Mouse (Mus musculus) testis, postnatal 14 days (tissue): Measurements from ENCODE around the gene Armh3.
"Not testable (repeated sequence)": the region's sequence is repeated elsewhere in the genome, so short reads cannot be mapped to it uniquely, and the experiment has no call there.

Experiments
- DNase-seq: peaks from one replicate; pipeline ENCODE4 v3.0.0; 2021; ENCODE audit warnings: low spot score

Armh3 gene

DNA sequence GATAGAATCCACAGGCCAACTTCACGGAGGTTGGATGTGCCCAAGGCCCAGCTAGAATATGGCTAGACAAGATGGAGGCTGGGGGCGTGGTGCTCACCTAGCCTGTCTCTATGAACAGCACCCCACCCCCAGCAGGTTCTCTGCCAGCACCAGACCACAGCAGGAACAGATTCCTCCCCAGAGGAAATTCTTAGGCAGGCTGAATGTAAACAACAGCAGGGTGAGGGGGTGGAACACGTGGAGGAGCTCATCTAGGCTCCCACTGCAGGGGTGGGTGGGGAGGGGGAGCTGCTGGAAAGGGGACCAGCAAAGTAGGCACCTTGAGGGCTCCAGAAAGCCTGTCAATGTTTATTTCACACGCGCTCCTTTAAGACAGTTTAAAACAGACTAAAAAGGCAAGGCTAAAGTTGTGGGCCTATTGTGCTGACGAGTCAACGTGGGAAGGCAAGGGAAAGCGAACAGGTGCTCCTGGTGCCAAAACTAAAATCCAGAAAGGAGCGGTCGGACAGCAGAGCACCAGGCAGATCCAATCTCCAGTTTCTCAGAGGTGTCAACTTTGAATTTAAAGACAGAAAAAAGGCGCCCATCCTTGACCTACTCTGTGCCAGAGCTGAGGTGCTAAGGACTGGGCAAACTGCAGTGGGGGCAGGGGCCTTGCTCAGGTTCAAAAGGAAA, 180.3 kb downstream of the Armh3 start:
- no peak for DNase-seq

DNA sequence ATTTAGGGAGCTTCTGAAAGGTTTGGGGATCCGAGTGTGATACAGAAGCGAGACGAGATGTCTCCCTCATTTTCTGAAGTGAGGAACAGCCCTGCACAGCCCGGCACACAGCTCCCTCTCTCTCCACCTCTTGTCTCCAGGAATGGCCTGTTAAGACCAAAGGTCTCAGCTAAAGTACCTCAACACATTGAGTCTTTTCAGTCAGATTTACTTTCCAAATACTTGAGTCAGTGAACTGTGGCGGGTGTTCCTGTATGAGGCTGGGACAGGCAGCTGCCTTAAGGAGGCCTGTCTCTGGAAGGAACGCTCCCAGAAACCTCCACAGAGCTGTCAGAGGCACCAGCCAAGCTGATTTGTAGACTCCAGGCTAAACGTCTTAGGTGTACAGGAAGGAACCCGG, 181.6 kb downstream of the Armh3 start:
- DNase-seq: no peak

DNA sequence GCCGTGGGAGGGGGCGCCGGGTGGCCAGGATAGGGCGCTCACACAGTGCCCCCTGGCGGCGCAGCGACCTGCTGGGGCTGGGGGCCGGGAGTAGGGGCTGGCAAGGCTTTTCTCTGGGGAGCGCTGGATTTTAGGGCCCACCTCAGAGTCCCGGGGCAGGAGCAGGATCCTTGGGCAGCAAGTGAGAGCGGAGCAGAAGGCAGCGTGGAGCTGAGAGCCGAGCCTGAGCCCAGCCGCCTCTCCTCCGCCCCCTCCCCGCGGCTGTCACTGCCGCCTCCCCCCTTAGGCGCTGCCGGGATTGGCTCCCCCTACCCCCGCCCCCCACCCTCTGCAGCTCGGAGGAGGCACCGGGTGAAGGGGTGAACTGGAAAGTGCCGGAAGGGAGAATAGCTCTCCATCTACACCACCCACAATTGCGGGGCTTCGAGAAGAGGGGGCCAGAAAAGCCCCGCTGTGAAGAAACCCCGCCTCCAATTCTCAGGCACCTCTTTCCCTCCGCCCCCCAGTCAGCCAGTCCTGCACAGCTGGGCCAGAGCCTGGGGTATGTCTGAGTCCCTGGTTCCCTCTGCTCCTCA, 182.4 kb downstream of the Armh3 start, which contains the start of gene Kcnip2:
TSS of gene Kcnip2 (minus strand) at position 231 of the 575 bp plus-strand sequence.
- DNase-seq: peak; percentile 67

DNA sequence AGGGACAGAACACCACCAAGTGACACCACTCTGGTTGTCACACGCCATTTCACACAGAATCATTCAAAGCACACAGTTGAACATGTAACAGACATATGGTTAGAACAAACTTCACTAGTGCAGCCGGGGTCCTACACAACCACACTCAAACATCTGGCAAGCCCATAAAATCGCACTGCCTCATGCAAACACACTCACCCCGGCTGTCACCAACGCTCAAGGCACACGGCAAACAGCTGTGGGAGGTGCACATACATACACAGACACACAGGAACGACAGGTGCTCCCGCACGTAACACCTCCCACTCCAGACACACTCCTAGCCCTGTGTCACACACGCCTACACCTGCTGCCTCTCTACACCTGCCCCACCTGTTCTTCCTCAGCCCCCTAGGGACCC, 183.1 kb downstream of the Armh3 start:
- no peak for DNase-seq

DNA sequence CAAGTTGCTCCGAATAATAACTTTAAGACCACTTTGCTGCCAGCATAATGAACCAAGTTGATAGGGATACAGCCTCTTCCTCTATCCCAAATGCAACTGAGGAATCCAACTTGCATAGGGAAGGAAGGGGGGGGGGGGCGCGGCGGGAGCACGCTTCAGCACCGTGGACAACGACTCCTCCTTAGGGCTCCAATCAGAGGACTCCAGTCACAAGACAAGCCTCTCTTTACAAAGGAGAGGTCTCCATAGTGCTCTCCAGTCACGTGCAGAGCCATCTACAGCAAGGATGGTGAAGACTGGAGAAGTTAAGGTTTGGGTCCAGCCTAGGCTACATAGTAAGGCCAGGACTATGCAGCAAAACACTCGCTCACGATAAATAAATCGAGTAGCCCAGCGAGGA, 184.5 kb downstream of the Armh3 start:
- no peak for DNase-seq

DNA sequence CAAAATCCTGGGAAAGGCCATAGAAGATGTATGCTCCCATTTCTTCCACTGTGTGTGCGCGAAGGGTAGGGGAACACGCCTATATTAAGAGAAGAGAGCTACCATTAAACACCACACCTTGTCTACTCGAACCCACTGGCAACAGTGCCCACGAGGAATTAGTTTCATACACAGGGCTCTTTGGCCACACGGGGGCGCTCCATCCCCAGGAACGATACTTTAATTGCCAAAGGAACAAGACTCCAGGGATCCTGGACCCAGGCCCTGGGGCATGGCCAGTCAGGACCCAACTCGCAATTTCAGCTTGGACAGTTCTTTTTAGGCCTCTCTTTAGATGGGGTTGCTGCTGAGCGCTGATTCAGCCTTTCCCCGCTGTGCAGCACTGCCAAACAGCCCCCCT, 185.0 kb downstream of the Armh3 start:
- DNase-seq: peak; percentile 78

DNA sequence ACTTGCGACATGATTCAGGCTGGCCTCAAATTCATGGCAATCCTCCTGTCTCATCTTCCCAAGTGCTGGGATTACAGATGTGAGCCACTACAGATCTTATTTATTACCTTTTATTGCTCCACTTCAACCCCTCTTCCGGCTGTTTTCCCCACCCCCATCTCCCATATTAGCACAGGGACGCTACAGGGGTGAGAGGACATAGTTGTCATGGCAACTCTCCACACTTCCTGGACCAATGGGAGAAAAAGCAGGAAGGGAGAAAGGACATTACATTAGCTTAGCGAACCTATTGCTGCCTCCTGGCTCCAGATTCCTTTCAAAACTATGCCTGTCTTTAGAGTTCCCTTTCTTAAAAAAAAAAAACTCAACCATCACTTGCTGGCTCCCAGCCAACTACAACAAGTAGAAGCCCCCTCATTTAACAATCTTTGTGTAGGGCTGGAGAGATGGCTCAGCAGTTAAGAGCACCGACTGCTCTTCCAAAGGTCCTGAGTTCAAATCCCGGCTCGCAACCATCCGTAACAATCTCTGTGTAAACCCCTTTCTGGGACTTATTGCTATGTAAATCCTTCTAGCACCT, 185.5 kb downstream of the Armh3 start:
- no peak for DNase-seq

DNA sequence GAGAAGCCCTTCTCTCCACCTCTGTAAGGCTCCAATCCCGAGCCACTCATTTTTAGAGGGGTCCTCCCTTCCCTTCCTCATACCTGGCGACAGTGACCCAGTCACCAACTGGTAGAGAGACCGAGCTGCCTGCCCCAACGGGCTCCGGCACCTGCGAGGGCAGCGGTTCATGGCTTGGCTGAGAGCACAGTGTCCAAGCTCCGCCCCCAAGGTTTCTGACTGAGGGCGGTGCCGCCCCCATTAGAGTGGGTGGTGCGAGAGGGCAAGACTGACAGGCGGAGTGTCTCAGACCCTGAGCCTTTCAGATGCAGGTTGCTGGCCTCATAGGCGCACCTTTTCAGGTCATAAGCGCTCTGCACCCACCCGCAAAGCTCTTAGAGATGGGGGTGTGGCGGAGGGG, 186.2 kb downstream of the Armh3 start:
- DNase-seq: peak; percentile 59

DNA sequence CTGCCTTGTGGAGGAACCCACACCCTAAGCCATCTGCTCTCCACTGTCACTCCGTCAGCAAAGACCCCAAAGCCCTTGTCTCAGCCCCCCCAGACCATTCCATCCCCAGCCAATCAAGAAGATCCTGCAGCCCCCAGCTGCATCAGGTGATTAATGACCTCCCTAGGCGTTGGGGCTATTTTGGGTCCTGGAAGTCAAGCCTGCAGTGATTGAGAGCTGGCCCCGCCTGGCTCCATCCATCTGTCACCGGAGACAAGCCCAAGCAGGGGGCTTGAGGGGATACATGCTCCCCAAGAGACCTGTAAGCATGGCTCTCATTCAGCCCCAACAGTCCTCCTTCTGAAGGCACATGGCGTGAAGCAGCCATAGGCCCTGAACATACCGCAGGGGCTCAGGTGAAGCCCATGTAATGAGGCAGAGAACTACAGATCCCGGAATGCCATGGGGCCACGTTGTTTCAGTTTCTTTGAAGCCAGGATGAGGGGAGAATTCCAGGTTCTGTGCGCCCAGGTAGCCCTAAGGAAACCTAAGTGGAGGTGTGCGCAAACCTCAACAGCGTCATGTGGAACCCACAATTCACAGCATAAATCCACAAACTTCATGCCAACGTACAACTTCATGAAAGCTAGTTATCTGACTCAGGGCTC, 187.1 kb downstream of the Armh3 start:
- DNase-seq: no peak

DNA sequence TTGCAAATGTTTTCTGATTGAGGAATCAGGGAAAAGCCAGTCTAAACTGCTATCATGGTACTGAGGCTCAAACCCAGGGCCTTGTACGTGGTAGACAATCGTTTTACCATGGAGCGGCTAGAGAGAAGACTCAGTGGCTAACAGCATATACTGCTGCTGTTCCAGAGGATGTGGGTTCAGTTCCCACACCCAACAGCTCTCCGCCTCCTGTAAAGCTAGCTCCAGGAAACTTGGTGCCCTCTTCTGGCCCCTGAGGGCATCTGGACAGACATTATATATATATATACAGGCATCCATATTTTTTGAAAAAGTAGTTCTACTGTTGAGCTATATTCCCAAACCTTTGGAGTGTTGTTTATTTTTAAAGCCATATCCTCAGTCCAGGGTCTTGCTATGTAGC, 190.6 kb downstream of the Armh3 start:
- no peak for DNase-seq

DNA sequence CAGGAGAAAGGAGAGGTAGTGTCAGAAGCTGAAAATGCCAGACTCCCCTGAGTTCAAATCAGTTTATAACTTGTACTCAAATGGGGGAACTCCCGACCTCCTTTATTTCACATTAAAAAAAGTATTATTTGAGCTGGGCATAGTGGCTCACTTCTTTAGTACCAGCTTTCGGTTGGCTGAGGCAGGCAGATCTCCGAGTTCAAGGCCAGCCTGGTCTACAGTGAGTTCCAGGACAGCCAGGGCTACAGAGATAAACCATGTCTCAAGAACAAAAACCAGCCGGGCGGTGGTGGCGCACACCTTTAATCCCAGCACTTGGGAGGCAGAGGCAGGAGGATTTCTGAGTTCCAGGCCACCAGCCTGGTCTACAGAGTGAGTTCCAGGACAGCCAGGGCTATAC, 192.5 kb downstream of the Armh3 start:
- DNase-seq: not testable (repeated sequence)

DNA sequence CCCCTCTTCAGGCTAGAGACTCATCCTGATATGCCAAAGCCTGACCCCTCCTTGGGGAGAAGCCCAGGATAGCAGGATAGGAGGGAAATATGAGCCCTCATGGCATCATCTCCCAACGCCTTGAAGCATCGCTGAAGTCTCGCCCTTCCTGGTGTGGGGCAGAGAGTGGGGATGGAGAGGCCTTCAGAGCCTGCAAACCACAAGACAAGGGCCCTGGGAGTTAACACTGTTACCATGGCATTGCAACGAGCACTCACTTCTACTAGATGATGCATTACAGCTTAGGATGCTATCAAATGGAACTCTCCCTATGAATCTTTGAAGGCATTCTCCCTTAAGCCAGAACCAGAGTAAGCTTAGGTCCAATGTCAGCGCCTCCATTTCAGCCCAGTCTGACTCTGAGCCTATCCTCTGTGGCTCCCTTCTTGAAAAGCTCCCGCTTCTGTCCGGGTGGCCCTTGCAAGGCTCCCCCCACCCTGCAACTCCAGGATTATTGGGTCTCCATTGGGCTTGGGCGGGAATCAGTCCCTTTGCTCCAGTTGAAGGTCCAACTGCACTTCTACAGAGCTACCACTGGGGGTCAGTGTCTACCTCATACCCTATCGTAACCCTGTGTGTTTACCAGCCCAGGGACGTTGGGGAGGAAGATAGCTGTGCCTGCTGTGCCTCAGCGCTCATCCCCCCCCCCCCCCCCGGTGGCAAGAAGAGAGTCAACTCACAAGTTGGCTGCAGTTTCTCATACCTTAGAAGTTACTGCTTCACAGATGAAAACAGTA, 193.5 kb downstream of the Armh3 start:
- DNase-seq: no peak

DNA sequence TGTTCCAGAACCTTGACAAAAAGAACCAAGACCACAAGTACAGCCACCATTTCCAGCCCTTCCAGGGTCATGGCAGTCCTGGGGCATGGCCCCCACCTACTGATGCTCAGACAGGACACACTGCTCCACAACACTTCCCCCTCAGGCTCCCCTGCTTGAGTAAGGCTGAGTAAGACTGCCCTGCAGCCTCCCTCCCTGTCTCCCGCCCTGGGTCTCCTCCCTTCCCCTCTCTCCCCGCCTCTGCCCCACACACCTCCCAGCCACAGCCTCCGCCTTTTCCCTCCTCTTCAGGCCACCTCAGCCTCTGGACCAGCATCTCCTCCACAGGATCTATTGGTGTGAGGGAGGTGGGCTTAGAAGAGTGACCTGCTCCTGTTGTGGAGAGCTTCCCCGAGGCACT, 194.9 kb downstream of the Armh3 start:
- DNase-seq: no peak

DNA sequence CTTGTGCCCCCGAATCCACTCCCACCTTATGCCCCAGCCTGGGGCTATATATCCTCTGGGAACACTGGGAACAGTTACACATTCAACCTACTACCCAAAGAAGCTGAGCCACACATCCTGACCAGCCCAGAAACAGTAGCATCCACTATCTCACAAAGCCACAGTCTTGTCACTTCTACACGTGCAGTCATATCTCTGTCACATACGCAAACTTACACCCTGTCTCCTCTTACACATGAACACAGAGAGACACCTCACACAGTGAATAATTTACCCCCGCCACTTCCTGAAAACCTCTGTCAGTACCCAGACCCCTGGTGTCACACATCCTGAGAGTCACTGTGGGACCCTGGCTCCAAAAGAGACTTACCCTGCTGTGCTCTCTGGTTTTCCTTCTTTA, 195.6 kb downstream of the Armh3 start:
- no peak for DNase-seq

DNA sequence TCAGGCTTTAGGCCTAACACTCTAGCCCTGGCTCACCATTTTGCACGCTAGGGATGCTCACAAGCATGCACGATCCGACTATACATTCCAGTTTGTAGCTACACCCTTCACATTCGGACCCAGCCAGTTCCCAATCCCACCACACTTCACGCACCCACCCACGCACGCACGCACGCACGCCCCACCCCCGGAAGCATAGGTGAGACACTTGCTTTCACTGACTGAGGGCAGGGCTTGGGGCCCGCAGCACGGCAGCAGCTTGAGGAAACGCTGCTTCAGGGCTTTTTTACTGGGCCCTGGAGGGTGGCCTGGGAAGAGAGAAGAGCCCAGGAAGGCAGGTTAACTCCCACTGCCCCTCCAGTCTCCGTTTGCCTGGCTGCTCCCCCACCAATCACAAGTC, 201.4 kb downstream of the Armh3 start:
- no peak for DNase-seq

DNA sequence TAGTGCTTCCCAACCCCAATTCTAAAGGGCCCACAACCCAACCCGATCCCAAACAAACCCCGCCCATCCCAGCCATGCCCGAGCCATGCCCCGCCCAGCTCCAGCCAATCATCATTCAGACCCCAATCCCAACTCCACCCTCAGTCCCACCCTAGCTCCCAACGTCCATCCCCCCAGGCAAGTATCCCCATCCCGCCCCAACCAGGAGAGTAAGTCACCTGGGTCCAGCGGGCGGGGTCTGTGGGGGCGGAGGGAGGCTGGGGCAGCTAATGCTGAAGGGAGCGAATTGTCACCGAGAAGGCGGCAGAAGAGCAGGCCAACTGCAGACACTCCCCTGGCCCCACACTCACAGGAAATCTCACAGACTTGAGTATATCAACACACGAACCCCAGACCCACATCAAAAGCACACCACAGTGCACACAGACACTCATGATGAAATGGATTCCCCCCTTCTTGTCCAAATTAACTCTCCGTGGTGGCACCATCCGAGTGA, 202.2 kb downstream of the Armh3 start:
- no peak for DNase-seq

DNA sequence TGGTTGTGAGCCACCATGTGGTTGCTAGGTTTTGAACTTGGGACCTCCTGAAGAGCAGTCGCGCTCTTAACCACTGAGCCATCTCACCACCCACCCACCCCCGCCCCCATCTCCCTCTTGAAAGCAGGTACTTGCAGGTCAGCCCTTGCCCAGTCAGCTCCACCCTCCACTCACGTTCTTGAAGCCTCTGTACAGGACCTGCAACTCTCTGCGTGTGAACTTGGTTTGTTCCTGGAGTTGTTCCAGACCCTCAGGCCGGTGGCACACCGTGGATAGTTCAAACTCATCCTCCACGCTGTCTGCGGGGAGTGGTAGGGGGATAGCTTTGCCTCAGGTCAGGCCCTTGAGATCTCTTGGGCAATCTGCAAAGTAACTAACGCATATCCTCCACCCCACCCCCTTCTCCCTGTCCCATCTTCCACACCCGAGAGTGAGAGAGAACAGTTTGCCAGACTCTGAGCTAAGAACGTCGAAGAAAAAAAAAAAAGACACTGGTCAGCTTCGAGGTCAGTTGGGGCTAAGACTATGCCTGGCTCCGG, 202.8 kb downstream of the Armh3 start:
- no peak for DNase-seq

DNA sequence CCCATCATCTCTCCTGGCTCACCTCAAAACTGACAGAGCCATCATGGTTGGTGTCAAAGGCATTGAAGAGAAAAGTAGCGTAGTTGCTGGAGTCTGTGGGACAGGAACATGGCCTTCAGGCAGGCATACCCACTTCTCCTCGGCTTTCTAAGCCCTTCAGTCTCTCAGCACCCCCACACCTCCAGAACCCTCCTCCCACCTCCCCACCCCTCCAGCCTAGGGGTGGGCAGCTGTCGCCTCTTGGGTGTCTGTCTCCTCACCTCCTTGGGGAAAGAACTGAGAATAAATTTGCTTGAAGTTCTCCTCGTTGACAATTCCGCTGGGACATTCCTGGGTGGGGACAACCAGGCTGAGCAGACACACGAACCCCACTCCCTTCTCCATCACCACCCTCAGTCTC, 203.6 kb downstream of the Armh3 start:
- no peak for DNase-seq

DNA sequence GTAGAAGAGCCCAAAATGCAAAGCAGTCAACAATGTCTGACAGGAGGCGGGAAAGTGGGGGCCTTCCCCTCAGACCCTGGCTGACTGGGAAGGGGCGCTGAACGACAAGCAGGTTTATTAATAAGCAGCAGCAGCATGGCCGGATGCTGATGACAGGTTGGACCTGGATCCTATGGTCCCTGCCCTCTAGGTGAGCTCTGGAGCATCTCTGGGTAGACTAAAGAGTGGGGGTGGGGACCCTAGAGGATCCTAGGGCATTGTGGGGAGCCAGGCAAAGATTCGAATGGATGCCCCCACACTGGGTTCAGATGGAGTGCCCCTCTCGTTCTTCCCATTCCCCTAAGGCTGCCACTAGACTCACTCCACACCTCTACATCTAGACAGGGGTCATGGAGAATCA, 205.9 kb downstream of the Armh3 start:
- no peak for DNase-seq

DNA sequence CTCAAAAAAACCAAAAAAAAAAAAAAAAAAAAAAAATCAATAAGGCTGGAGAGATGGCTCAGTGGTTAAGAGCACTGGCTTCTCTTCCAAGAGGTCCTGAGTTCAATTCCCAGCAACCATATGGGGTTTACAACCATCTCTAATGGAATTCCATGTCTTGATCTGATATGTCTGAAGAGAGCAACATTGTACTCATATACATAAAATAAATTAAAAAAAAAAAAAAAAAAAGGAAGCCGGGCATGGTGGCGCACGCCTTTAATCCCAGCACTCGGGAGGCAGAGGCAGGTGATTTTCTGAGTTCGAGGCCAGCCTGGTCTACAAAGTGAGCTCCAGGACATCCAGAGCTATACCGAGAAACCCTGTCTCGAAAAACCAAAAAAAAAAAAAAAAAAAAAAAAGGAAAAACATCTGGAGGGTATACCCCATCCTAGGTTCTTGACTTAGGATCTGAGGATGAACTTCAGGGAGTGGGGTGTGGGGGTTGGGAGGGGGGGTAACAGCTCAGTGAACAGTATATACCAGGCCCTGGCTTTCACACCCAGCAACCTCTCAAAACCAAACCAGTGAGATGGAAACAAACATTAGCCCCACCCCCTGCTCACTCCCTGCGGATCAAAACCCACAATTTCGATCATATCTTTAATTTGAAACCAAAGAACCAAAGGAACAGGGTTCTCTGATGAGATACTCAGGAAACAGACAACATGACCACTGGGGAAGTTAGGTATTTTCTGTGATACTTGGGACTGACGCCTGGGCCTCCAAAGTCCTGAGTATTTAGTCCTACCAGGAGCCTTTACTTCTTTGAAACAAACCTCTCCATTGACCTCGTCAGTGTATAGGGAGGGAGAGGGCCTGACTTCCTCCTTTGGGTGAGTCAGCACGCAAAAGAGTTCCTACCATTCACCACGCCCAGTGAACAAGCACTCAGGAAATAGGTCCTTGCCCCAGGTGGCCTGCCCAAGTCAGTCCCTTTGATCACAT, 208.1 kb downstream of the Armh3 start:
- no peak for DNase-seq

DNA sequence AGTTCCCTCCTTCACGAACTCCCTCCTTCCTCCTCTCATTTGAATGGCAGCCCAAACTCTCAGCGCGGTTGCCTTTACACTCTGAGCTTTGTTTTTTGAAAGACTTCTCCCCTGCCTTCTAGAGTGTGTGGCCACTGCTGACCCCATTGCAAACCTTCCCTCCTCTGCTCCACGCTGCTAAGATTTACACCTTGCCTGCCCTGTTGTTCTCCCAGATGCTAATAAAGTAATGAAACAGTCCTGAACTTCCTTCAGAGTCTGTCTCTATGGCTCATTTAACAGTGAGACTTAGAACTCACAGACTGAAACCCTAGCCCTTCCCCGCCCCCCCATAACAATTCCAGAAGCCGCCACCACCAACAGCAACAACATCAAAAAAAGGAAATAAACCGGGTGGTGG, 208.9 kb downstream of the Armh3 start:
- no peak for DNase-seq
